Mouse (Mus musculus): ENCODE measurements around the gene Hcn2.

DNA sequence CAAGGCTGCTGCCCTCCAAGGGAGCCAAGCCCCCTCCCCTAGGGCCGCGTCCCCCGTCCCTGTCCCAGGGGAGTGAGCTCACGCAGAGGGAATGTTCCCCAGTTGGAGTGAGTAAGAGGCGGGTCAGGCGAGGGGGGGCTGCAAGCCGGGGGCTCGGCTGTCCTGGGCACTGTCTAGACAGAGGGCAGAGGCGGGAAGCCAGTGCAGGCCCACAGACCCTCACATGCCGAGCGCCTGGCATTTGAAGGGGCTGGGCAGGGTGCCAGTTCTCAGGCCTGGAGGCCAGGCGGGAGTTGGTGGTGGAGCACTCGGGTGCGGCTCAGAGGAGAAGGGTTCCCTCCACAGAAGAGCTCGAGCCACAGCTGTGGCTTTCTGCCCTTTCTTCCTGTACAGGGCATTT is 61.6 kb downstream of the Hcn2 start:
- TF ChIP-seq CTCF (IDR thresholded peaks at IDR 0.05; ENCODE audit: borderline replicate concordance, insufficient read depth, low read depth, low read length) (no peak), POLR2A (IDR thresholded peaks at IDR 0.05; ENCODE audit: borderline replicate concordance, insufficient read depth, low read length) (no peak)
